Mouse (Mus musculus): ENCODE data around the gene Cd38.

DNA sequence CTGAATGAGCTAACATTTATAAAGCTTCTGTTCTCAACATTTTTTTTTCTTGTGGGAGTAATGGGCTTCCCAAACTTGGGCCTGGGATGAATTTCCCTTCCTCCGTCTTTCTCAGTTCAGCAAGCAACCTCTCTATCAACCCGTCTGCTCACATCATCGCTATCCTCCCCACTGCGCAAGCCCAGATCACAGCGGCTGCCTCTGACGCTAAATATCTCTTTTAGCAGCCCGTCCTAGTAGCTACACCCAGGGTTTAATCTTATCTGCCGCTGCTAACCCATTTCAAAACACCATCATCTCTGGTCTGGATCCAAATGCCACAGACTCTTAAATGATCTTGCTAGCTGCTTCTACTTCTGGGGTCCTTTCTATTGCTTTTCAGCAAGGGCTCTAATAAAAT is 8.7 kb upstream of the Cd38 start:
- TF ChIP-seq CTCF (IDR thresholded peaks at IDR 0.05; ENCODE audit: insufficient read depth, low read length) (no peak), POLR2A (IDR thresholded peaks at IDR 0.05; ENCODE audit: borderline replicate concordance, extremely low read depth, low read depth, low read length) (no peak)

Data from lung, adult 2 months (tissue).